Mouse (Mus musculus) mesoderm, embryonic 11.5 days (tissue): Measurements from ENCODE around the gene Nhs.

Experiments
- DNase-seq: peaks from one replicate; pipeline ENCODE4 v3.0.0-alpha.2; 2012; ENCODE audit warnings: low read depth, low spot score

Nhs gene

GRCm38 (mm10) chrX:162159637-162160611 is at the start of gene Nhs:
Gene Nhs, minus strand, starts transcription at chrX:162159730.
- peak; percentile 84 for DNase-seq

GRCm38 (mm10) chrX:162206350-162206884 is 46.9 kb upstream of the Nhs start:
- no peak for DNase-seq

- DNase-seq: peak; percentile 51
Measured at GRCm38 (mm10) chrX:162158743-162159636, 540 bp downstream of the Nhs start.

GRCm38 (mm10) chrX:162158142-162158541 is 1.4 kb downstream of the Nhs start:
- DNase-seq: no peak

GRCm38 (mm10) chrX:162137807-162138206 is 21.7 kb downstream of the Nhs start:
- no peak for DNase-seq

- DNase-seq: peak; percentile 18
Measured at GRCm38 (mm10) chrX:162113257-162113656, 46.3 kb downstream of the Nhs start.

- DNase-seq: no peak
Measured at GRCm38 (mm10) chrX:162102802-162103434, 56.6 kb downstream of the Nhs start.

GRCm38 (mm10) chrX:162098364-162098763 is 61.2 kb downstream of the Nhs start:
- no peak for DNase-seq

DNA sequence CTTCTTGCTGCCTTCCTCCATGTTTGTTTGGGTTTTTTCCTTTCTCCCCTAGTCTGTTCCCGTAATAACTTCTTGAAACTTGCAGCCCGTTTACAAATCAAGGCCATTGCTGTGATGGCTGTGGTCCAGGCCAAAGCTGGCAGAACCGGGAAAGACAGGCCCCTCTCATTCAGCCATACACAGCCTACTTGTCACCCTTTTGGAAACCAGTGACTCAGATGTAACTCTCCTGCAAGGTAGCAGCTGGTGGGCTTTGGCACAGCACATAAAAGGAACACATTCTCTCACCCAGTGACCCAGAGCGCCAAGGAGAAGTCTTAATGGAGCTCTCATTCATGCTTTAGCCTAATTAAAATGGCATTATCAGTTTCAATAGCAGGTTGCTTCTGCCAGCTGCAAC is 72.2 kb downstream of the Nhs start:
- DNase-seq: no peak

DNA sequence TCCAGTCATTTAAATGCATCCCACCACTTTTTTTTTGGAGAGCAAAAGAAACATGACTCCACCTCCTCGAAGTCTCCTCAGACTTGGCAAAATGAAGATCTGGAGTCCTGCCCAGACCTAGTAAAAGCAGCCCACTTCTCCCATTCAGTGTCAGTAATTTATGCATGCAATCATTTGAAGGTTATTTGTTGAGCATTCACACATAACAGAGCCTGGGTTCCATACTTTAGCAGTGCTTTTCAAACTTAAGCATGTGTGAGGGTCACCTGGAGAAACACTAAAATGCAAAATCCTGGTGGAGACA is 73.7 kb downstream of the Nhs start:
- no peak for DNase-seq

- no peak for DNase-seq
Measured at GRCm38 (mm10) chrX:162085062-162085896, 74.3 kb downstream of the Nhs start.

DNA sequence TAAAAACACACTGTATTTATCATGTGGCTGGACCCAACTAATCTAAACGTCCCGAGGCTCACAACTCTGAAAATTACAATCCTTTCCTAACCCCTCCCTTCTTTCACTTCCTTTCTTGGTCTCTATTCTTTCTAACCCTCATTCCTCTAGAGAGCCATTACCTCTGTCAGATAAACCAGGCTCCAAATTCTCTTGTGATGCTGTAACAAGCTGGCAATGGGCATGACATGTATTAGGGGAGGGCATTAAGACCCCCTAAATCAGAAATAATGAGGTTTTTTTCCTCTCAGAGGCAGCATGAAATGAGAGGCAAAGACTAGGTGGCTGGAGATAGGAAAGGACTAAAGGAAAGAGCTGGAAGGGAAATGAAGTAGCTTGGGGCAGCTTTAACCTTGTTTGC is 96.4 kb downstream of the Nhs start:
- no peak for DNase-seq

GRCm38 (mm10) chrX:162055635-162056034 is 103.9 kb downstream of the Nhs start:
- DNase-seq: no peak

DNA sequence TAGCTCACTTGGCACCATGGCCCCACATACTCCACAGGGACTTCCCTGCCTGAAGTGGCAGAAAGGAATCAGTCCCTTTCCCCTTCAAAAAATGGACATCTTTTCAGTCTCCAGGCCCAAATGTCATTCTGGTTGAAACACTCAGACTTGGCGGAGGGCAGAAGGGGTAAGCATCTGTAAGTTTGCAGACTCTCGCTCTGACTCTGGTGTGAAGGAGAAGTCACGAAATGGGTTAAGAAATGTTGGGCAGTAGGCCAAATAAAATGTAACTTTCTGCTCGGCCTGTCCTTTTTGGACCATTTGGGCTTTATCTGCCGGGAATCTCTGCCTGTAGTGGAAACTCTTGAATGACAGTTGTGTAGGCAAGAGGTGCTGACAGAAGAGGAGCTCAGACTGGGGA is 106.0 kb downstream of the Nhs start:
- no peak for DNase-seq

GRCm38 (mm10) chrX:162052534-162052933 is 107.0 kb downstream of the Nhs start:
- DNase-seq: no peak

DNA sequence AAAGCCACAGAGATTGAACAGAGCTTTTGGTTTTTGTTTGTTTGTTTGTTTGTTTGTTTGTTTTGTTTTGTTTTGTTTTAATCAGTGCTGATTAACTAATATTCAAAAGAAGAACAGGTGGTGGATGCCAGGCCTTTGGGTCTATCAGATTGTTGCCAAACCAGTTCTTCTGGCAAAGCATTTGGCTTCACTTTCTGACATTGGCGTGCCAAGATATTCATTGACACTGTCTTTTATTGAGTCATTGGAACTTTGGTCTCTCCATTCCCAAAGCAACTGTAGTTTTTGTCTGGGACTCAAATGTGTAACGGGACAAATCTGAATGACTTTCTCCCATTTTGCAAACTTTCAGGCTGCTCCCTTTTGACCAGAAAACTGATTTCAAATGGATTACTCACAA is 109.9 kb downstream of the Nhs start:
- DNase-seq: no peak

GRCm38 (mm10) chrX:162045527-162045926 is 114.0 kb downstream of the Nhs start:
- DNase-seq: no peak

GRCm38 (mm10) chrX:162044109-162044508 is 115.4 kb downstream of the Nhs start:
- DNase-seq: no peak

DNA sequence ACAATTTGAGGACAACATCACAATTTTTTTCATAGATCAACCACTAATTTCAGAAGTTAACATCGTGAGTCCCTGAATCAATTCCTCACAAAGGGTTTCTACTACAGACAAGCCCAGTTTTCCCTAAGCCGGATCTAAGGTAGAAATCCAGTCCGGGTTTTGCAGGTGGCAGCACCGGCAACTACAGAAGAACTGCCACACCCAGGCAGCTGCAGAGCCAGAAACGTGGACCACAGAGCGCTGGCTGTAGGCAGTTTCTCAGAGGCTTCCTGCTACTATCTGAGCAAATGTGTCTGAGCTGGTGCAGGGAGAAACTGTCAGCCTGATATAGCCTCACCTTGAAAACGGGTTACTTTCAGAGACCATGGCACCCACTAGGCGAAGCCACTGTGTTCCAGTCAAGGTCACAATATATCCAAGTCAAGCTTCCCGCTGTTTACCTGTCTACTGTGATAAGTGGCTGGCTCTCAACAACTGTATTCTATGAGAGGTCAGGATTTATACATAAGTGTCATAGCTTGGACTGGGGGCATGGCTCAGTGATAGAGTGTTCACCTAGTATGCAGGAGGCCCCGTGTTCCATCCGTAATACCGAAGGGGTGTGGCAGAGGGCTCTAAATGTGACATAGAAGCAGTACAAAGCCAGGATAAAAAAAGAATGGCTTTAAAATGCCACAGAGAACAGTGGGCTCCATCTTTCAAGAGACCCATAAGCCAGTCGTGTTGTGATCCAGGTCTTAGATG is 134.1 kb downstream of the Nhs start:
- peak; percentile 54 for DNase-seq

DNA sequence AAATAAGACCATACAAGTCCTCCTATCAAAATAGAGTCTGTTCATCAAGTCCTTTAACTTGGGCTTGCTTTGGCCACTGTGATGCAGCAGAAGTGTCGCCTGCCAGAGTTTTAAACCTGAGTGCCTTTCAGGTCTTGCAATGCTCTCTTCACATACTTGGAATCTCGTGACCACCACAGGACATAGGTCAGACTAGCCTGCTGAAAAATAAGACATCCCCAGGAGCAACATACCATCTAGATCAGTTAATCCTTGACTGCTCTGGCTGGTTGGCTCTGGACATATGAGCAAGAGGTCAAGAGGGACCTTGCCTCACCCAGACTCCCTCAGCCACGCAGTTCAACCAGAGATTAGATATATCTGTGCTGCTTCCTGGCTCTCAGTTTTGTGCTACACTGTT is 137.8 kb downstream of the Nhs start:
- DNase-seq: no peak
